Mouse (Mus musculus): ENCODE data around the gene Rapgef6.

The Rapgef6 gene

GRCm38 (mm10) chr11:54691179-54691578 lies 168.5 kb downstream of the Rapgef6 start:
- no peak for DNase-seq (ENCODE audit: low read depth, low spot score)

- DNase-seq (ENCODE audit: low read depth, low spot score): no peak
Measured at GRCm38 (mm10) chr11:54693696-54694095, 171.0 kb downstream of the Rapgef6 start.

- DNase-seq (ENCODE audit: low read depth, low spot score): no peak
Measured at GRCm38 (mm10) chr11:54694291-54694690, 171.6 kb downstream of the Rapgef6 start.

- no peak for DNase-seq (ENCODE audit: low read depth, low spot score)
Measured at GRCm38 (mm10) chr11:54695951-54696350, 173.3 kb downstream of the Rapgef6 start.

DNA sequence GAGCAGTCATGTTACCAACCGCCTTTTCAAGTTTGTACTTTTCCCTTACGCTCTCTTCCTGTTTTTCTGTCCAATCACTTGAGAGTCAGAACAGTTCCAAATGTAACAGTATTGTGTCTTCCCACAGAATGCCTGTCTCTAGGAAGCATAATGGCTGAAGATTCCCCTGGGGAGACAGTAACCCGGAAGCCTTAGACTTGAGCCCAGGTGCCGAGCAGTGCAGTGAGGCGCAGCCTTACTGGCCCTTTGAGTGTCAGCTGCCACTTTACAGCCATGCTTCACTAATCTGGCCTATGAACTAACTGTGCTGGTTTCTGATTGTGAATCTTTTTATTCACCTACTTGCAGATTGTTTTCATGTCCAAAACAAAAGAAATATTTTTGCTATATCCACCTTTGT lies 175.0 kb downstream of the Rapgef6 start:
- DNase-seq (ENCODE audit: low read depth, low spot score): no peak

DNA sequence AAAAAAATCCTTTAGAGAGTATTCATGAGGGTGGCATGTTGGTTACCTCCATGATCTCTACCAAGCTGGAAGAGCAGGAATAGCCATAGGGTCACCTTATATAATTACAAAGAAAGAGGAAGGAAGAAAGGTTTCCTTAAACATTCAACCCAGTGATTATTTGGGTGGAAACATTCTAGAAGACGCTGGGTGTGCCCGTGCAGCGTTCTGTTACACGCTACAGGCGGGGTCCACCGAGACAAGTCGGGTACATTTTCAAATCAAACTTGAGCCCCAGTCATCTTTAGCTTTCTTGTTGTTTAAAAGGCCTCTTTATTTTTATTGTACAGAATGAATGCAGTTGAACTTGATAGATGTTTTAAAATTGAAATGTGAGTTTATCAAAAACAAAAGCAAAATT lies 176.0 kb downstream of the Rapgef6 start:
- no peak for DNase-seq (ENCODE audit: low read depth, low spot score)

- DNase-seq (ENCODE audit: low read depth, low spot score): no peak
Measured at GRCm38 (mm10) chr11:54699972-54700371, 177.3 kb downstream of the Rapgef6 start.

GRCm38 (mm10) chr11:54701848-54702247 lies 179.2 kb downstream of the Rapgef6 start:
- DNase-seq (ENCODE audit: low read depth, low spot score): no peak

DNA sequence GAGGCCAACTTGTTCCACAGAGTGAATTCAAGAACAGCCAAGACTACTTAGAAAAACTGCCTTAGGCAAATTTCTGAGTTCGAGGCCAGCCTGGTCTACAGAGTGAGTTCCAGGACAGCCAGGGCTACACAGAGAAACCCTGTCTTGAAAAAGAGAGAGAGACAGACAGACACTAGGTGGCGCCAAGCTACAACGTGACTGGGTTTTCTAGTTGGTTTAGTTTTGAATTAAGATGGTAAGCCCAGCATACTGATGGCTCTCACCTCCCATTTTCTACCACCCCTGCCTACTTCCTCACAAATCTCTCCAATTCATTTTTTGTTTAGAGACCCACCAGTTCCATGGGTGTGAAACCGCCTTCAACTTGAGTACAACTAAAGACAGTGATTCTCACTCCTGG lies 180.7 kb downstream of the Rapgef6 start:
- DNase-seq (ENCODE audit: low read depth, low spot score): peak; percentile 38

- DNase-seq (ENCODE audit: low read depth, low spot score): no peak
Measured at GRCm38 (mm10) chr11:54708153-54708552, 185.5 kb downstream of the Rapgef6 start.

- no peak for DNase-seq (ENCODE audit: low read depth, low spot score)
Measured at GRCm38 (mm10) chr11:54709645-54710044, 187.0 kb downstream of the Rapgef6 start.

- no peak for DNase-seq (ENCODE audit: low read depth, low spot score)
Measured at GRCm38 (mm10) chr11:54710512-54711293, 188.1 kb downstream of the Rapgef6 start.

- no peak for DNase-seq (ENCODE audit: low read depth, low spot score)
Measured at GRCm38 (mm10) chr11:54712849-54713248, 190.2 kb downstream of the Rapgef6 start.

GRCm38 (mm10) chr11:54717893-54718292 lies 195.2 kb downstream of the Rapgef6 start:
- no peak for DNase-seq (ENCODE audit: low read depth, low spot score)

GRCm38 (mm10) chr11:54718601-54719000 lies 196.0 kb downstream of the Rapgef6 start:
- DNase-seq (ENCODE audit: low read depth, low spot score): no peak

GRCm38 (mm10) chr11:54722057-54722456 lies 199.4 kb downstream of the Rapgef6 start:
- DNase-seq (ENCODE audit: low read depth, low spot score): no peak

DNA sequence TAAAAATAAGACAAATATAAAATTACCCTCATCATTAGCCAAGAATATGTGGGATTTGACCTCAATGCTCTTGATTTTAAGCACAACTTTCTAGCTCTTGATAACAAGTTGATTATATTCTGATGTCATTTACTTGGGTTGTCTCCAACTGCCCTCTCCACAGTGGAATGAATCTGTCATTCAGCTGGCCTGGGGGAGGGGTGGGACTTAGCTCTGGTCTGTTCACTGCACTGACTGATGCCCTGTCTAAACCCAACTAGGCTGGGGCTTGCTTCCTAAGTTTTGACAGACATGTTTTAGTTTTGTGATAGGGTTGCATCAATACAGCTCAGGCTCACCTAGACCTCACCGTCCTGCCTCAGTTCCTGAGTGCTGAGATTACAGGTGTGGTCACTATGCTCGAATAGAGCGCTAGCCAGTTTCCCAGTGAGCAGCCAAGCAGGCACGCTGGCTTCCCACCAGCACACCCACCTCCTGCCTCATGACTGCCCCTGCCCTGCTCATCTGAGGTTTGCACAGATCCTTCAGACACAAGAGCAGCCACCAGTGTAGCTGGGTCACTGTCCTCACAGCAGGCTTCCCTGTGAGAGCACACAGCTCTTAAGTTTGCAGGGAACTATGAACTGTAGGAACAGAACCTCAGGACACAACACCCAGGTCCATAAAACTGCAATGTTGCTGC lies 201.8 kb downstream of the Rapgef6 start:
- DNase-seq (ENCODE audit: low read depth, low spot score): no peak

- no peak for DNase-seq (ENCODE audit: low read depth, low spot score)
Measured at GRCm38 (mm10) chr11:54726571-54727062, 204.0 kb downstream of the Rapgef6 start.

DNA sequence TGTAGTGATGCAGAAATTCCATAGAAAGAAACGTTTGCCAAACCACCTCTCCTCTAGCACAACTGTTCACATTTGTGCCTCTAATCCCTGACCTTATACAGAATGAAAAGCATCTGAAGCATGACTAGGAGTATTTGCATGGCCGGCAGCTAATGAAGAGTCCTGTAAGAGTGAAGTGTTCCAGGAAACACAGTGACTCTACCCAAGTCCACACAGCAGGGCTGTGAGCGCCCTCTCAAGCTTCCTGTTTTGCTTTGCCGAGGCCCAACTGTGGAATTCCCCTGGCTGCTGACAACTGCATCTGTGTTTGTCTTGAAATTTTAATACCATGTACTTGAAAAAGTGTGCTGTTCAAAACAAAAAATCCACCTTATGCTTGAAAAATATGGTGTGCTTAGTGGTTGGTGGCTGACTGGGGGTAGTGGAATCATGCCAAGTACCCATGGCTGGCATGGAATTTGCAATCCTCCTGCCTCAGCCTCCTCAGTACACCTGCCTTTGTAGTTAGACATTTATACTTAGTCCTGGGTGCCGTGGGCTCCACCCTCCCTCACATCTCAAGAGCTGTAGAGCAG lies 204.8 kb downstream of the Rapgef6 start:
- no peak for DNase-seq (ENCODE audit: low read depth, low spot score)

DNA sequence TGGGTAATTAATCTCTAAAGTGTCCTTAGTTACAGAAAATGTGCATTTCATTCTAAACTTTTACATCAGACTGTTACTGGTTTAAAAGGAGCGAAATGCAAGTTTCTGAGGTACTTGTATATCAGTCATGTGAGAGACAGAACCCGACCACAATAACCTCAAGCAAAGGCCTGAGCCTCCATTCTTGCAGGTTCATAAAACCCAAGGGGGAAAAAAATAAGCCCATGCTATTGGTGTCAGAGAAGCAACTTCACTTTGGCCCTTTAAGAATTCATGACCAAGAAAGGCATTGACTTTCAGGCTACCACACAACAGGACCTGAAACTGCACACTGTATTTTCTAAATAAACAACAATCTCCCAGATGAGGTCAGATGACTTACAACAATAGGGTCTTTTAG lies 205.7 kb downstream of the Rapgef6 start:
- DNase-seq (ENCODE audit: low read depth, low spot score): no peak

- no peak for DNase-seq (ENCODE audit: low read depth, low spot score)
Measured at GRCm38 (mm10) chr11:54729311-54729710, 206.7 kb downstream of the Rapgef6 start.

GRCm38 (mm10) chr11:54730931-54731330 lies 208.3 kb downstream of the Rapgef6 start:
- no peak for DNase-seq (ENCODE audit: low read depth, low spot score)

DNA sequence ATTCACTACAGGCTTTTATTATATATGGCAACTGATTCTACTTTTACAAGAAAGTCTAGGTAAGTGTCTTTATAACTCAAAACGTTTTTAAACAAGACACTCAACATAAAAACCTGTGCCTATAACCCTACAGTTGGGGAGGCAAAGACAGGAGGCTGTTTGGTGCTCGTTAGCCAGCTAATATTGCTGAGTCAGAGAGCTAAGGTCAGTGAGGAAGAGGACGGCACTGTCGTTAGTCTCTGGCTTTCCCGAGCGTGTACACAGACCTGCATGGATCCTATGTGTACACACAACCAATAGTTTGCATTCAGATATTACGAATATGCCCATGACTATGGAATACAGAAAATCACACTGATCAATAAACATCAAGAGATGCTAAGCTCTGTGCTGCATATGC lies 208.7 kb downstream of the Rapgef6 start:
- no peak for DNase-seq (ENCODE audit: low read depth, low spot score)

Data from WW6 (cell line).